Mouse (Mus musculus) megakaryocyte, embryonic 14.5 days (primary cell): Measurements from ENCODE around the gene Ankrd28.

Source experiments
- FLI1 ChIP-seq: IDR thresholded peaks from 2 replicates; pipeline ENCODE4 v1.6.1; 2012; ENCODE audit warnings: low read length, inconsistent platforms, mixed read lengths
- GATA1 ChIP-seq: IDR thresholded peaks from 3 replicates; pipeline ENCODE4 v1.6.1; 2012; ENCODE audit warnings: mixed read lengths, low read length, inconsistent platforms, borderline replicate concordance

DNA sequence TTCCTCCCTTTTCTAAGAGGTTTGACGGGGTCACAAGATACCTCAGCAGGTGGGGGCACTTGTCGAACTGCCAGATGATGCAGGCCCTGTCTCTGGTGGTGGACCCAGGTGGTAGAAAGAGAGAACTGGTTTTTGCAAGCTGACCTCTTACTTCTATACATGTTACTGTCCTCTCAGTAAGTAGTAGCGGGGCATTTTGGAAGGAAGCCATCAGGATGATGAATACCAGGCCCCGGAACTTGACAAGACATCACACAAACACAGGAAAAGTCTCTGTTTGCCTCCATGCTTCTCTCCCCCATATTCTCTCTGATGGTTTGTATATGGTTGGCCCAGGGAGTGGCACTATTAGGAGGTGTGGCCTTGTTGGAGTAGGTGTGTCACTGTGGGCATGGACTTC lies 13.1 kb upstream of the Ankrd28 start:
- TF ChIP-seq FLI1: no peak
- TF ChIP-seq GATA1: no peak
